11 mouse cellular contexts compared by ENCODE assay signal in genomic region chr5:142794161-142794560, GRCm38 (mm10). TPM values are rescaled to one million over a fixed set of nuclear protein-coding genes. Genes with fewer than 3 reads are reported as not detected.
DNase-seq lines count a peak whose midpoint lies in the region; ATAC-seq lines count a peak whose summit lies in the region.
"Had no signal": no experiment of that assay in that cellular context is flagged by ENCODE, and none has a peak within 500 bp of the region (broad histone marks: within the 10 kb centered on the region; RNA-seq: fewer than 3 reads in every experiment).

No protein-coding gene starts in this region.

- ATAC-seq in heart, embryonic 12.5 days (ENCODE audit: insufficient number of reproducible peaks, low FRiP score) = 0 out of 2 replicates have a peak, but pooled peaks have one; percentile 3
- peak; percentile 74 for ATAC-seq in common myeloid progenitor, adult 5-6 weeks (replicated peaks; ENCODE audit: low read depth, poor library complexity, severe bottlenecking)

- no peak overlapping the region for H3K4me3 ChIP-seq in heart, embryonic 12.5 days
- H3K4me3 ChIP-seq in megakaryocyte, embryonic 14.5 days (replicated peaks) = peak overlapping the region; percentile 91
- H3K4me3 ChIP-seq: lung, embryonic 15.5 days had no signal

- WGBS in heart, embryonic 12.5 days = 72% methylated on average over 2 of the region's 2 CpGs

- H3K27me3 ChIP-seq in heart, embryonic 12.5 days (replicated peaks) = no peaks in the 10 kb centered on the region
- no peaks in the 10 kb centered on the region for H3K27me3 ChIP-seq in megakaryocyte, embryonic 14.5 days (replicated peaks)
- H3K27me3 ChIP-seq: lung, embryonic 15.5 days had no signal

- H3K36me3 ChIP-seq in heart, embryonic 12.5 days = peaks cover 17% of the 10 kb centered on the region
- peaks cover 40% of the 10 kb centered on the region for H3K36me3 ChIP-seq in megakaryocyte, embryonic 14.5 days (replicated peaks; ENCODE audit: low read length)

- H3K9ac ChIP-seq in heart, embryonic 12.5 days = no peak overlapping the region
- H3K9ac ChIP-seq: lung, embryonic 15.5 days had no signal

- H3K9me3 ChIP-seq in heart, embryonic 12.5 days (replicated peaks) = no peaks in the 10 kb centered on the region; the same call in 1 of the 2 replicates
- peaks cover 3% of the 10 kb centered on the region; the same call in 1 of the 2 replicates for H3K9me3 ChIP-seq in megakaryocyte, embryonic 14.5 days
- H3K9me3 ChIP-seq: lung, embryonic 15.5 days had no signal

- peaks cover 73% of the 10 kb centered on the region for H3K4me1 ChIP-seq in heart, embryonic 12.5 days (replicated peaks)
- peaks cover 68% of the 10 kb centered on the region for H3K4me1 ChIP-seq in megakaryocyte, embryonic 14.5 days

- H3K4me2 ChIP-seq in heart, embryonic 12.5 days = no peak overlapping the region
- H3K4me2 ChIP-seq: lung, embryonic 15.5 days had no signal

- DNase-seq in heart, adult 18-20 months = no peak
- peak; percentile 79 for DNase-seq in CD4-positive helper T cell, adult 2 months (ENCODE audit: low read depth, low spot score)
- DNase-seq in urinary bladder, postnatal 36 days (ENCODE audit: low spot score in 2 of 2) = no peak
- DNase-seq in left cerebral cortex, adult 11 months (ENCODE audit: low spot score) = no peak
- no peak for DNase-seq in left cerebral cortex, adult 9 months (ENCODE audit: low spot score in 2 of 2)
- DNase-seq: embryo, embryonic 11 days; gastrocnemius, postnatal 14 days had no signal

- H3K27ac ChIP-seq in heart, embryonic 12.5 days (ENCODE audit: poor library complexity, severe bottlenecking) = no peak overlapping the region
- H3K27ac ChIP-seq: lung, embryonic 15.5 days had no signal

RNA-seq across cellular contexts. Expression of gene Tnrc18, which starts 23.3 kb away (rescaled TPM):
- polyA plus RNA-seq in heart, embryonic 12.5 days (2016; fragmentation: Nextera tagmentation; extraction: Ambion mirVana) = 31.7 and 34.7 TPM in 2 replicates
- total RNA-seq in heart, adult 18-20 months (2021) = 10 to 100 TPM; 39.2 to 48.2 TPM
- total RNA-seq in common myeloid progenitor, adult 5-6 weeks (2017) = 17.5 and 17.9 TPM in 2 replicates
- 32.1 and 36.1 TPM in 2 replicates for polyA plus RNA-seq in megakaryocyte, embryonic 14.5 days (2012; ENCODE audit: insufficient read depth, low replicate concordance)
